Mouse (Mus musculus) thymus, postnatal 0 days (tissue): ENCODE data around the gene Lgals12. TPM values are rescaled to one million over a fixed set of nuclear protein-coding genes. Genes with fewer than 3 reads are reported as not detected.

Experiments used
- polyA plus RNA-seq: library from polyadenylated mRNA; unstranded; fragments of >200 nt; fragmentation: Nextera tagmentation; extraction: Ambion mirVana; gene quantifications from 2 replicates; pipeline ENCODE4 v1.2.1, GENCODE M21; 2015

Gene Lgals12
- polyA plus RNA-seq, 1 experiment from 2014 or later = 0.12 TPM

Other genes starting within 250 kb of the Lgals12 start
- gene Spindoc, start 224.2 kb downstream of the Lgals12 start, polyA plus RNA-seq = 28.6 and 35.2 TPM in 2 replicates
- 5.8 and 7.1 TPM in 2 replicates for gene 2700081O15Rik, start 189.6 kb downstream of the Lgals12 start, polyA plus RNA-seq
- gene Rtn3, start 123.9 kb downstream of the Lgals12 start, polyA plus RNA-seq = 192 and 207 TPM in 2 replicates
- 14.0 and 14.6 TPM in 2 replicates for gene Atl3, start 113.2 kb downstream of the Lgals12 start, polyA plus RNA-seq
- gene Pla2g16, start 49.7 kb downstream of the Lgals12 start, polyA plus RNA-seq = 27.1 and 28.4 TPM in 2 replicates
- gene Hrasls5, start 5.3 kb upstream of the Lgals12 start, polyA plus RNA-seq = 0.13 and 0.17 TPM in 2 replicates
- gene Slc22a19, start 104.1 kb upstream of the Lgals12 start, polyA plus RNA-seq = not detected in 2 replicates
- not detected in 2 replicates for gene Slc22a26, start 195.5 kb upstream of the Lgals12 start, polyA plus RNA-seq